Mouse (Mus musculus): Measurements from ENCODE around the gene Celsr2. TPM values are rescaled to one million over a fixed set of nuclear protein-coding genes. Genes with fewer than 3 reads are reported as not detected.
A peak's percentile ranks its signal among the peaks of the same experiment; 100 is the strongest.

Celsr2 gene
- polyA plus RNA-seq, 1 experiment from 2014 or later, result 14.4 TPM

GRCm38 (mm10) chr3:108368721-108369120, 46.6 kb downstream of the Celsr2 start:
- Histone ChIP-seq H3K4me3 (replicated peaks; ENCODE audit: low read length) (no peak overlapping the region), H3K9me3 (replicated peaks; ENCODE audit: control insufficient read depth, low read length) (no peaks in the 10 kb centered on the region), H3K36me3 (ENCODE audit: control insufficient read depth, insufficient read depth, low read length) (no peaks in the 10 kb centered on the region), H3K4me1 (ENCODE audit: control insufficient read depth, insufficient read depth, low read length) (peaks cover 6% of the 10 kb centered on the region; the same call in 1 of the 2 replicates), H3K27ac (ENCODE audit: low read length) (no peak overlapping the region), H3K27me3 (ENCODE audit: control insufficient read depth, insufficient read depth, low read length) (no peaks in the 10 kb centered on the region), H3K9ac (ENCODE audit: low read length) (no peak overlapping the region), H3K4me2 (ENCODE audit: low read depth, low read length) (no peak overlapping the region)
- ATAC-seq (ENCODE audit: insufficient read depth, low FRiP score), result no peak
- WGBS, result 73% methylated on average over 5 of the region's 5 CpGs

- H3K27ac ChIP-seq (ENCODE audit: low read length), result no peak overlapping the region
- no peak overlapping the region for H3K4me3 ChIP-seq (replicated peaks; ENCODE audit: low read length)
- peaks cover 6% of the 10 kb centered on the region; the same call in 1 of the 2 replicates for H3K4me1 ChIP-seq (ENCODE audit: control insufficient read depth, insufficient read depth, low read length)
- ATAC-seq (ENCODE audit: insufficient read depth, low FRiP score), result no peak
- H3K27me3 ChIP-seq (ENCODE audit: control insufficient read depth, insufficient read depth, low read length), result no peaks in the 10 kb centered on the region
- H3K4me2 ChIP-seq (ENCODE audit: low read depth, low read length), result no peak overlapping the region
- 66% methylated on average over 3 of the region's 3 CpGs for WGBS
- H3K36me3 ChIP-seq (ENCODE audit: control insufficient read depth, insufficient read depth, low read length), result no peaks in the 10 kb centered on the region
- H3K9ac ChIP-seq (ENCODE audit: low read length), result no peak overlapping the region
- no peaks in the 10 kb centered on the region for H3K9me3 ChIP-seq (replicated peaks; ENCODE audit: control insufficient read depth, low read length)
Measured at GRCm38 (mm10) chr3:108367828-108368227, 47.5 kb downstream of the Celsr2 start.

GRCm38 (mm10) chr3:108367173-108367572, 48.2 kb downstream of the Celsr2 start:
- no peaks in the 10 kb centered on the region for H3K27me3 ChIP-seq (ENCODE audit: control insufficient read depth, insufficient read depth, low read length)
- no peak overlapping the region for H3K27ac ChIP-seq (ENCODE audit: low read length)
- H3K4me1 ChIP-seq (ENCODE audit: control insufficient read depth, insufficient read depth, low read length), result peaks cover 2% of the 10 kb centered on the region; the same call in 1 of the 2 replicates
- ATAC-seq (ENCODE audit: insufficient read depth, low FRiP score), result no peak
- no peaks in the 10 kb centered on the region for H3K36me3 ChIP-seq (ENCODE audit: control insufficient read depth, insufficient read depth, low read length)
- no peak overlapping the region for H3K9ac ChIP-seq (ENCODE audit: low read length)
- no peaks in the 10 kb centered on the region for H3K9me3 ChIP-seq (replicated peaks; ENCODE audit: control insufficient read depth, low read length)
- no peak overlapping the region for H3K4me2 ChIP-seq (ENCODE audit: low read depth, low read length)
- H3K4me3 ChIP-seq (replicated peaks; ENCODE audit: low read length), result no peak overlapping the region
- 61% methylated on average over 9 of the region's 9 CpGs for WGBS

- Histone ChIP-seq H3K9me3 (replicated peaks; ENCODE audit: control insufficient read depth, low read length) (no peaks in the 10 kb centered on the region), H3K36me3 (ENCODE audit: control insufficient read depth, insufficient read depth, low read length) (no peaks in the 10 kb centered on the region), H3K4me3 (replicated peaks; ENCODE audit: low read length) (no peak within 1 kb of the TSS), H3K4me2 (ENCODE audit: low read depth, low read length) (no peak within 1 kb of the TSS), H3K4me1 (ENCODE audit: control insufficient read depth, insufficient read depth, low read length) (peaks cover 4% of the 10 kb centered on the region; the same call in 1 of the 2 replicates), H3K27me3 (ENCODE audit: control insufficient read depth, insufficient read depth, low read length) (no peaks in the 10 kb centered on the region), H3K27ac (ENCODE audit: low read length) (no peak within 1 kb of the TSS), H3K9ac (ENCODE audit: low read length) (no peak within 1 kb of the TSS)
- no peak for ATAC-seq (ENCODE audit: insufficient read depth, low FRiP score)
- WGBS, result 64% methylated on average over 9 of the region's 9 CpGs
Measured at GRCm38 (mm10) chr3:108364270-108364995, 50.9 kb downstream of the Celsr2 start, which contains the start of gene Mybphl. Mybphl (plus strand) TSS chr3:108364911.

- Histone ChIP-seq H3K4me1 (ENCODE audit: control insufficient read depth, insufficient read depth, low read length) (peaks cover 4% of the 10 kb centered on the region; the same call in 1 of the 2 replicates), H3K4me2 (ENCODE audit: low read depth, low read length) (no peak overlapping the region), H3K9ac (ENCODE audit: low read length) (no peak overlapping the region), H3K27me3 (ENCODE audit: control insufficient read depth, insufficient read depth, low read length) (no peaks in the 10 kb centered on the region), H3K36me3 (ENCODE audit: control insufficient read depth, insufficient read depth, low read length) (no peaks in the 10 kb centered on the region), H3K27ac (ENCODE audit: low read length) (no peak overlapping the region), H3K4me3 (replicated peaks; ENCODE audit: low read length) (no peak overlapping the region), H3K9me3 (replicated peaks; ENCODE audit: control insufficient read depth, low read length) (no peaks in the 10 kb centered on the region)
- no peak for ATAC-seq (ENCODE audit: insufficient read depth, low FRiP score)
- 63% methylated on average over 3 of the region's 3 CpGs for WGBS
Measured at GRCm38 (mm10) chr3:108363626-108364025, 51.7 kb downstream of the Celsr2 start.

GRCm38 (mm10) chr3:108360894-108361293, 54.5 kb downstream of the Celsr2 start:
- H3K36me3 ChIP-seq (ENCODE audit: control insufficient read depth, insufficient read depth, low read length), result no peaks in the 10 kb centered on the region
- H3K27me3 ChIP-seq (ENCODE audit: control insufficient read depth, insufficient read depth, low read length), result no peaks in the 10 kb centered on the region
- peak overlapping the region; percentile 43 for H3K9ac ChIP-seq (ENCODE audit: low read length)
- H3K4me2 ChIP-seq (ENCODE audit: low read depth, low read length), result no peak overlapping the region
- H3K9me3 ChIP-seq (replicated peaks; ENCODE audit: control insufficient read depth, low read length), result no peaks in the 10 kb centered on the region
- no peak overlapping the region for H3K27ac ChIP-seq (ENCODE audit: low read length)
- peaks cover 4% of the 10 kb centered on the region; the same call in 1 of the 2 replicates for H3K4me1 ChIP-seq (ENCODE audit: control insufficient read depth, insufficient read depth, low read length)
- ATAC-seq (ENCODE audit: insufficient read depth, low FRiP score), result no peak
- H3K4me3 ChIP-seq (replicated peaks; ENCODE audit: low read length), result no peak overlapping the region
- 15% methylated on average over 7 of the region's 7 CpGs for WGBS

GRCm38 (mm10) chr3:108358445-108358844, 56.9 kb downstream of the Celsr2 start:
- no peaks in the 10 kb centered on the region for H3K36me3 ChIP-seq (ENCODE audit: control insufficient read depth, insufficient read depth, low read length)
- no peak overlapping the region for H3K27ac ChIP-seq (ENCODE audit: low read length)
- peaks cover 4% of the 10 kb centered on the region; the same call in 1 of the 2 replicates for H3K4me1 ChIP-seq (ENCODE audit: control insufficient read depth, insufficient read depth, low read length)
- 74% methylated on average over 6 of the region's 6 CpGs for WGBS
- ATAC-seq (ENCODE audit: insufficient read depth, low FRiP score), result no peak
- no peaks in the 10 kb centered on the region for H3K27me3 ChIP-seq (ENCODE audit: control insufficient read depth, insufficient read depth, low read length)
- no peak overlapping the region for H3K9ac ChIP-seq (ENCODE audit: low read length)
- H3K4me3 ChIP-seq (replicated peaks; ENCODE audit: low read length), result no peak overlapping the region
- H3K9me3 ChIP-seq (replicated peaks; ENCODE audit: control insufficient read depth, low read length), result no peaks in the 10 kb centered on the region
- no peak overlapping the region for H3K4me2 ChIP-seq (ENCODE audit: low read depth, low read length)

- Histone ChIP-seq H3K4me1 (ENCODE audit: control insufficient read depth, insufficient read depth, low read length) (peaks cover 4% of the 10 kb centered on the region; the same call in 1 of the 2 replicates), H3K27me3 (ENCODE audit: control insufficient read depth, insufficient read depth, low read length) (no peaks in the 10 kb centered on the region), H3K4me3 (replicated peaks; ENCODE audit: low read length) (no peak overlapping the region), H3K27ac (ENCODE audit: low read length) (no peak overlapping the region), H3K4me2 (ENCODE audit: low read depth, low read length) (no peak overlapping the region), H3K36me3 (ENCODE audit: control insufficient read depth, insufficient read depth, low read length) (no peaks in the 10 kb centered on the region), H3K9me3 (replicated peaks; ENCODE audit: control insufficient read depth, low read length) (no peaks in the 10 kb centered on the region), H3K9ac (ENCODE audit: low read length) (no peak overlapping the region)
- no peak for ATAC-seq (ENCODE audit: insufficient read depth, low FRiP score)
- WGBS, result 90% methylated on average over 10 of the region's 10 CpGs
Measured at GRCm38 (mm10) chr3:108357051-108357450, 58.3 kb downstream of the Celsr2 start.

GRCm38 (mm10) chr3:108355245-108355644, 60.1 kb downstream of the Celsr2 start:
- H3K9me3 ChIP-seq (replicated peaks; ENCODE audit: control insufficient read depth, low read length), result no peaks in the 10 kb centered on the region
- ATAC-seq (ENCODE audit: insufficient read depth, low FRiP score), result no peak
- no peak overlapping the region for H3K4me3 ChIP-seq (replicated peaks; ENCODE audit: low read length)
- no peak overlapping the region for H3K9ac ChIP-seq (ENCODE audit: low read length)
- no peaks in the 10 kb centered on the region for H3K4me1 ChIP-seq (ENCODE audit: control insufficient read depth, insufficient read depth, low read length)
- 85% methylated on average over 3 of the region's 3 CpGs for WGBS
- no peaks in the 10 kb centered on the region for H3K36me3 ChIP-seq (ENCODE audit: control insufficient read depth, insufficient read depth, low read length)
- H3K4me2 ChIP-seq (ENCODE audit: low read depth, low read length), result no peak overlapping the region
- no peak overlapping the region for H3K27ac ChIP-seq (ENCODE audit: low read length)
- H3K27me3 ChIP-seq (ENCODE audit: control insufficient read depth, insufficient read depth, low read length), result no peaks in the 10 kb centered on the region
